Comparison of ENCODE assay signal across 7 mouse cellular contexts in genomic region chr9:121107101-121107500, GRCm38 (mm10).
A peak's percentile ranks its signal among the peaks of the same experiment; 100 is the strongest.
DNase-seq lines count a peak whose midpoint lies in the region.

No protein-coding gene starts in this region.

- peak; percentile 32 for DNase-seq in gastrocnemius, postnatal 14 days
- DNase-seq in gastrocnemius, adult 18-20 months (ENCODE audit: low spot score), result no peak
- peak; percentile 12 for DNase-seq in right cerebral cortex, adult 18-20 months
- DNase-seq in right cerebral cortex, postnatal 25 days, result no peak
- DNase-seq in kidney, adult 9 months, result peak; percentile 52
- DNase-seq in left cerebral cortex, postnatal 10 days (ENCODE audit: extremely low spot score in 1 of 2, low spot score in 2 of 2), result no peak
- no peak for DNase-seq in retina, postnatal 1 day

- intact Hi-C loops in gastrocnemius, postnatal 14 days (cut with DNase I; ENCODE audit: low total_unique reads), result no loop called here
- intact Hi-C loops in left cerebral cortex, postnatal 10 days (cut with DNase I), result no loop called here

Comparison
In these comparisons a context has a peak if more than half of its experiments do, and no peak if none do; other contexts are left out.
1. DNase-seq: peak in gastrocnemius, postnatal 14 days (single experiment), right cerebral cortex, adult 18-20 months (single experiment) and kidney, adult 9 months (single experiment); none in gastrocnemius, adult 18-20 months (single experiment), right cerebral cortex, postnatal 25 days (single experiment), left cerebral cortex, postnatal 10 days (0 of 2) and retina, postnatal 1 day (single experiment).